Mouse (Mus musculus): Measurements from ENCODE around the gene Exoc3l2.

Exoc3l2 gene

DNA sequence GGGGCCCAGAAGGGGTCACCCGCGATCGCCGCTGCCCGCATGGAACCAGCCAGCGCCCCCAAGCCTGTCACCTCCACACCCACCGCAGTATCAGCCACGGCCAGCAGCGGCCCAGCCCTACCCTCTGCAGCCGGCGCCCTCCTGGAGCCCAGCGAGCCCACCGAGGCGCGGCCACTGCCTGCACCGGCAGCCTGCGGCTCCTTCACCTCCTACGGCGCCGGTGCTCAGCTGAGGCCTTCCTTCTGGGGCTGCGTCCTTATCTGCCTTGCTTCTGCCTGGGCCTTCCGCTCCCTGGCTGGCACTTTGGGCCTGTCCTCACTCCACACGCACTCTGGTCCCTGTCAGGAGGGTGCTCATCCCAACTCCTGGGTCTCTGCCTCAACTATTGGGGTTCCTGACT lies 56.9 kb downstream of the Exoc3l2 start:
- no peak for DNase-seq (ENCODE audit: low read depth, low spot score)

GRCm38 (mm10) chr7:19523017-19523756 lies 60.1 kb downstream of the Exoc3l2 start:
- peak; percentile 52 for DNase-seq (ENCODE audit: low read depth, low spot score)

DNA sequence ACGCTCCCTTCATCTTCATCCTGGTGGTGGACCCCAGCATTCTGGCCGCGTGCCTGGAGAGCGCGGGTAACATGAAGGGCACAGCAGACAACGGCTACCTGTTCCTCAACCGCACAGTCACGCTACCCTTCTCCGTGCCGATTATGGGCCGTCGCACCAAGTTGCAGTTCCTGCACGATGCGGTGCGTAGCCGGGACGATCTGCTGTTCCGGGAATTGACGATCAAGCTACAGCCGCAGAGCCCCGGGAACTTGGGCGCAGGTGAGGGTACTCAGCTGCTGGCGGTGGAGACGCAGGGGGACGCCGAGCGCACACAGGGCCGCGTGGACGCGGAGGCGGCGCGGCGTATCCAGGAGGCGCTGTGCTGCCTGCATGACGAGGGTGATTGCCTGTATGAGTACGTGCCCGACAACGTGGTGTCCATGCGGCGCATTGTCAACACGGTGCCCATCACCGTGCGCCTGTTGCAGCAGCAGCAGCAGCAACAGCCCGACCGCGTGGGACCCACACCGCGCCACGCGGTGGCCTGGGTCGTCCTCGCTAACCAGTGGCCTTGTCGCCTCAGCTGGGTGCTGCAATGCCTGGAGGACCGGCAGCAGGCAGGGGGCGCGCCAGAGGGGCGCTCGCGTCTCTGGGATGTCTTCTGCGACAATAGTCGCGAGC lies 60.8 kb downstream of the Exoc3l2 start:
- peak; percentile 73 for DNase-seq (ENCODE audit: low read depth, low spot score)

- DNase-seq (ENCODE audit: low read depth, low spot score): no peak
These were observed 61.4 kb downstream of the Exoc3l2 start for GRCm38 (mm10) chr7:19524420-19525104.

GRCm38 (mm10) chr7:19525105-19525481 lies 62.0 kb downstream of the Exoc3l2 start:
- no peak for DNase-seq (ENCODE audit: low read depth, low spot score)

DNA sequence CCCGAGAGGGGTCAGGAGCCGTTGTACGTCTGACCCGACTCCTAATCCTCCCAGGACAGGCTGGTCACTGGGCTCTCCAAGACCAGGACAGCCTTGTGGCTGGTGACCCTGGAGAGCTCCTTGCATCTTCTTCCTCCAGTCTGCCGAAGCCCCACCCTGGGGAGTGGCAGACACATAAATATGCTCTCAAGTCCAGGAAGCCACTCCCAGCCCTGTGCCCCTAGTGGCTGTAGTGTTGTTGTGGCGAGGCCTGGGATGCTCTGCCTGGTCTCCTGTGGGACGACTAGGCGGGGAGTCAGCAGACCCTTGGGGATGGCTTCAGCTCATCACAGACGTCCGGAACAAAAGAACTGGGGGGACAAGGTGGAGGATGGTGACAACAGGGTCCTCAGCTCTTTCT lies 67.9 kb downstream of the Exoc3l2 start:
- no peak for DNase-seq (ENCODE audit: low read depth, low spot score)

DNA sequence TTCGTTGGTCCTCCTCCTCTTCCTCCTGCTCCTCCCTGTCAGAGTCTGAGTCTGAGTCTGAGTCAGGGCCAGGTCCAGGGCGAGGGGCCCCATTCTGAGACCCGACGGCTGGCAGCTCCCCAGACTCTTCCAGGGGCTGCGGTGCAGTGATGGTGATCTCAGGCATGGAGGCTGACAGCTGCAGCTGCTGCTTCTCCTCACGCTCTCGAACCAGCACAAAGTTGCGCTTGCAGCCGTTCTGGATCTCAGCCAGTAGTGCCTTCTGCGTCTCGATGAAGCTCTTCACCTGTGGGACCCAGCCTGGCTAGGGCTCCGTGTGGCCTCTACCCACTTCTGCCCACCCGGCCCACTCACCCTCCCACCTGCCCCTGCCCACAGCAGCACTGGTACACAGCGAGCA lies 69.1 kb downstream of the Exoc3l2 start:
- no peak for DNase-seq (ENCODE audit: low read depth, low spot score)

GRCm38 (mm10) chr7:19534676-19535075 lies 71.5 kb downstream of the Exoc3l2 start:
- DNase-seq (ENCODE audit: low read depth, low spot score): no peak

DNA sequence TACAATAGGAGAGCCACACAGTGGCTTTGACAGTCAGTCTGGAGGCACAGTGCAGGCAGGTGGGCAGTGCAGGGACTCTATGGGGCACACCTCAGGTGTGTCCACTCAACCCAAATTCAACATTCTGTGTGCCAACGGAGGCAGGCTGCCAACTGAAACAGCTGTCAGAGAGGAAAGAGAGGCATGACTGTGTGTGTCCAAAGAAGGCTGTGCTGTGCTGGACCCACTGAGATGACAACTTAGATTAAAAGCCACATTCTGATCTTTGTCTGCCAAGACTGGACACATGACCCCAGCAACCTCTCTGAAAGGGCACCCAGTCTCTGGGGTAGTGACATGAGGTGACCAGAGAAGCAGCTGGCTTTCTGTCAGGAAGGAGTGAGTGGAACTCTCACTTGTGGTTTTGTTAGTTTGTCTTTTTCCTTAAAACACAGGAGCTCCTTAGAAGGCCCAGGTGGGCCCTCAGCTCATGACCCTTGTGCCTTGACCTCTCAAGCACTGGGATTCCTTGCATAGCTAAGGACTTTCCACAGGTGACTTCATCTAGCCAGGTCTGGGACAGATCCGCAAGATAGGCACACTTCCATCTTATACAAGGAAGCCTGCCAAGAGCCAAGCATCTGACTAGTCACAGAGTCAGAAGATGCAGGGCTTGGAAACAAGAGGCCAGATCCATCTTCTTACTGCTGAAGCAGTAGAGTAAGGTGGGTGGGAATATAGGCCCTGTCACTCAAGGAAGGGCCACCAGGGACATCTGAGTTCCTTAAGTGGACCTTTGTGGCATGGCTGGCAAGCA lies 77.8 kb downstream of the Exoc3l2 start:
- peak; percentile 52 for DNase-seq (ENCODE audit: low read depth, low spot score)

DNA sequence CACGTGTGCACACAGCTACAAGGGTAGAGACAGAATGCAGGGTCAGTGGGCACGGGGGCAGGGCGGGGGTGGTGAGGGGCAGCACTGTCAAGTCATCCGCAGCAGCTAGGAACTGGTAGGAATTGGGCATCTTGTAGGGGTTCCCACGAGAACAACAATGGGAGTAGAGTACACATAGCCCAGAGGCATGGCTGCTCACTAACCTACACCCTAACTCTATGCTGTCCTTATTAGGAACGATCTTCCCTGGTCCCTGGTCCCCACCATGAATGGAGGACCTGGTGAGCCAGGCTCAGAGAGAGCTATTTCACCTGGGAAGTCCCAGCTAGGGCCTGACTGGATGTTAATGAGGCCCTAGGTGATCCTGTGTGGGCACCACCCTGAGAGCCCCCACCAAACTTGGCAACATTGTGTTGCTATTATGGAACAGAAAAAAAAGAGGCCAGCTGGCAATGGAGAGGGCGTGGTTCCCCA lies 78.6 kb downstream of the Exoc3l2 start:
- DNase-seq (ENCODE audit: low read depth, low spot score): no peak

DNA sequence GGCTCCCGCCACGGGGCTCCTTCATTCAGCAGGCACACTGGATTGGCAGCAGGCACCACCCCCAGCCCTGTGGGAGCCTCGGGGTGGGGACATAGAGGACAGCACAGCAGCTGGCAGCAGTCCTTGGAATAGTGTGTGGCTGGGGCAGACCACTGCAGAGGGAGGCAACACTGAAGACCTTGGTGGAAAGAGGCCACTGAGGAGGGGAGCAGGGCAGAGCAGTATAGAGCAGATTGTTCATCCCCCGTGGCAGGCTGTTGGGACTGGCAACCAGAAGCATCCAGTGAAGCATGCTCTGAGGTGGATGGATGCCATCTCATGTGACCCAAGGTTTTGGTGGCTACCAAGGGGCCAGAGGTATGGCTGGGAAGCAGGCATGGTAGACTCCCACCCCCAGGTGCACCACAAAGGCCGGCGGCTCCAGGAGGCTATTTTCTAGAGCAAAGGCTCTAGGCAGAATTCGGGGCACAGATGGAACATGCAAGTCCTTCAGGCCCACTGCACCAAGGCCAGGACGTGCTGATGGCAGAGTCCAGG lies 79.1 kb downstream of the Exoc3l2 start:
- DNase-seq (ENCODE audit: low read depth, low spot score): peak; percentile 78

DNA sequence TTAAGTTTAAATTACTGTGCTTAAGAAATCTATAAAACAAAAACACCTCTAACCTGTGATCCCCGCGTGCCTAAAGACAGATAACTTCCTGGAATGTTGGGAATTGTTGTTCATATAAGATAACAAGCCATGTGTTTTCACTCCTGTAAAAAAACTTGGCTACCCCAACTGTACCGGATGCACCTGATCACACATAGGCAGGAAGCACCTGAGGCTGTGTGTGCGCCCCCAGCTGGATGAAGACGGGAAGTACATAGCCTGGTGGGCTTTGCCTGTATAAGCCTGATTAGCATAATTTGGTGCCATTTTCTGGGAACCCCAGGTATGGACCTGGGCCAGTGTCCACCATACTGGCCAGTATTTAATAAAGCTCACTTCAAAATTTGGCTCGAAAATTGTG lies 80.5 kb downstream of the Exoc3l2 start:
- DNase-seq (ENCODE audit: low read depth, low spot score): no peak

DNA sequence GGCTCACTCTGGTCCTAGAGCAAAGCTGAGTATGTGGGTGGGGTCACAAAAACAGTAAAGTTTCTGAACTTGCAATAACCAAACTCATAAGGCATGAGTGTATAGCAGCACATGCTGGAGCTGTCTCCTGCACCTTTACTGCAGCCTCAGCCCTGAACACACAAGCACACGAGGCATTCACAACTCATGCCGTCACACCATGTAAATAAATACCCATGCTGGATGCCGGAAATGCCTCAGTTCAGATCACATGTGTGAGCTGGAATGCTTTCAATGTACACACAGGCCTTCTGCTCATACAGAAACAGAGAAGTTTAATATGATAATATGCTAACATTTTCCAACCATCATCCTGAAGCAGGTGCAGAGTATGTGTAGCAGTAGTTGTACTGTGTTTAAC lies 82.9 kb downstream of the Exoc3l2 start:
- no peak for DNase-seq (ENCODE audit: low read depth, low spot score)

Measured in brain, adult 2 months (tissue).